Mouse (Mus musculus): ENCODE measurements around the gene Nsf. TPM values are rescaled to one million over a fixed set of nuclear protein-coding genes. Genes with fewer than 3 reads are reported as not detected.

The Nsf gene
- total RNA-seq (2023) = 147 to 170 TPM (median 158 TPM) in 4 replicates

GRCm38 (mm10) chr11:103953896-103954292 lies at the start of gene Nsf:
Gene Nsf, minus strand, starts transcription at chr11:103954056.

GRCm38 (mm10) chr11:103773387-103774227 lies 180.2 kb downstream of the Nsf start, which contains the start of gene Wnt3:
Gene Wnt3, plus strand, starts transcription at chr11:103774150.

Other genes starting within 250 kb of the Nsf start
- not detected in 4 replicates for gene Wnt9b, start 204.2 kb downstream of the Nsf start, total RNA-seq (2023)
- not detected in 4 replicates for gene Wnt3, start 179.9 kb downstream of the Nsf start, total RNA-seq (2023)
- gene Arf2, start 12.7 kb upstream of the Nsf start, total RNA-seq (2023) = 34.6 to 43.8 TPM (median 36.1 TPM) in 4 replicates
- not detected in 4 replicates for gene Crhr1, start 178.8 kb upstream of the Nsf start, total RNA-seq (2023)
- not detected in 4 replicates for gene Sppl2c, start 232.3 kb upstream of the Nsf start, total RNA-seq (2023)

All from B cell, adult 62 days (primary cell).